In the genomic region with DNA sequence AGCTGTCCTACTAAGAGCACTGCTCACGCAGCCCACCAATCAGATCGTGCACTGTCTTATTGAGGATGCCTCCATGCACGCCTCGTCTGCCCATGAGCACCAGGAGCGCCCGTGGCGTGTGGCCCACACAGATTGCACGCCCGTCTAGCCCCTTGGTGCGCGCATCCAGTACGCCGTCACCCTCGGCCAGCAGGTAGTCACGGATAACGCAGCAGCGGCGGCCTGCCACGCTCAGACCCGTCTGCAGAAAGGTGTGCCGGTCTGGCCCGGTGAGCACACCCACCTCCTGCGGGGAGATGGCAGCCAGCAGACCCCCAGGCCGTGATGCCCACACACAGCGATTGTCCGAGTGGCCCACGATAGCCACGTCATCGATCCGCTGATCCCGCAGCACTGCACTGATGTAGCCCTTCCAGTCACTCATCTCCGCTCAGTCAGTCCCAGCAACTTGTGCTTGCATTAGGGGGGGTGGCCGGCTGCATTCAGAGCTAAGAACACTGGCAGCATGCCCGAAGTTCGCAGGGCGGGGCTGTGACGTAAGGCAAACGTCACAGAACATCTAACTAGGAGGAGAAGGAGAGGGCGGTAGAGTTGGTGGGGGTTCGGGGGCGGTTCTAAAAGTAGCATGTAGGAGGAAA, we compare ENCODE assay signal across 7 mouse cellular contexts. TPM values are rescaled to one million over a fixed set of nuclear protein-coding genes. Genes with fewer than 3 reads are reported as not detected.
DNase-seq lines count a peak whose midpoint lies in the region; ATAC-seq lines count a peak whose summit lies in the region.

Gene Pfn3 (minus strand): TSS at position 490 of the 638 bp plus-strand sequence.

- no peak within 1 kb of the TSS for H3K27ac ChIP-seq in heart, embryonic 13.5 days (replicated peaks)
- no peak within 1 kb of the TSS for H3K27ac ChIP-seq in liver, embryonic 11.5 days (ENCODE audit: low read depth, low read length)
- no peak within 1 kb of the TSS for H3K27ac ChIP-seq in neural tube, embryonic 15.5 days (replicated peaks)

- DNase-seq in Muller cell, postnatal 12 days (ENCODE audit: inconsistent ontology term), result peak; percentile 37
- DNase-seq in embryo, embryonic 10 days (ENCODE audit: low spot score), result peak; percentile 73
- DNase-seq in kidney, postnatal 10 days, result peak; percentile 90
- DNase-seq in liver, embryonic 11.5 days (ENCODE audit: low spot score), result peak; percentile 58
- no peak for DNase-seq in adipocyte (ENCODE audit: low spot score)

- H3K27me3 ChIP-seq in heart, embryonic 13.5 days (replicated peaks), result peaks cover 87% of the 10 kb centered on the region
- H3K27me3 ChIP-seq in liver, embryonic 11.5 days (replicated peaks; ENCODE audit: control insufficient read depth, insufficient read depth, low read length), result peaks cover 62% of the 10 kb centered on the region
- peaks cover 30% of the 10 kb centered on the region for H3K27me3 ChIP-seq in neural tube, embryonic 15.5 days (replicated peaks)

- peak within 1 kb of the TSS; percentile 66 for H3K4me2 ChIP-seq in heart, embryonic 13.5 days
- H3K4me2 ChIP-seq in liver, embryonic 11.5 days, result peak within 1 kb of the TSS; percentile 52
- H3K4me2 ChIP-seq in neural tube, embryonic 15.5 days, result peak within 1 kb of the TSS; percentile 66

- H3K9me3 ChIP-seq in heart, embryonic 13.5 days, result no peaks in the 10 kb centered on the region
- no peaks in the 10 kb centered on the region for H3K9me3 ChIP-seq in liver, embryonic 11.5 days (ENCODE audit: control insufficient read depth, low read length)
- H3K9me3 ChIP-seq in neural tube, embryonic 15.5 days (replicated peaks), result no peaks in the 10 kb centered on the region

- 8% methylated on average over 41 of the region's 41 CpGs for WGBS in heart, embryonic 13.5 days
- WGBS in liver, embryonic 11.5 days, result 14% methylated on average over 41 of the region's 41 CpGs
- WGBS in neural tube, embryonic 15.5 days, result 4% methylated on average over 41 of the region's 41 CpGs

- peak within 1 kb of the TSS; percentile 44 for H3K4me3 ChIP-seq in heart, embryonic 13.5 days
- peak within 1 kb of the TSS; percentile 27 for H3K4me3 ChIP-seq in liver, embryonic 11.5 days (ENCODE audit: low read depth, low read length)
- H3K4me3 ChIP-seq in neural tube, embryonic 15.5 days (replicated peaks), result peak within 1 kb of the TSS; percentile 41

- no peak for ATAC-seq in heart, embryonic 13.5 days (ENCODE audit: extremely low read depth, insufficient number of reproducible peaks, low FRiP score, low TSS enrichment)
- no peak; the same call in 1 of the 2 replicates for ATAC-seq in liver, embryonic 11.5 days (replicated peaks; ENCODE audit: low FRiP score)
- ATAC-seq in neural tube, embryonic 15.5 days (ENCODE audit: low FRiP score), result peak; percentile 61; the same call in 1 of the 2 replicates

- H3K4me1 ChIP-seq in heart, embryonic 13.5 days, result peaks cover 8% of the 10 kb centered on the region
- H3K4me1 ChIP-seq in liver, embryonic 11.5 days (replicated peaks; ENCODE audit: control insufficient read depth, insufficient read depth, low read length), result no peaks in the 10 kb centered on the region; the same call in 1 of the 2 replicates
- peaks cover 16% of the 10 kb centered on the region for H3K4me1 ChIP-seq in neural tube, embryonic 15.5 days

- H3K36me3 ChIP-seq in heart, embryonic 13.5 days, result no peaks in the 10 kb centered on the region
- H3K36me3 ChIP-seq in liver, embryonic 11.5 days (ENCODE audit: control insufficient read depth, insufficient read depth, low read length), result no peaks in the 10 kb centered on the region
- no peaks in the 10 kb centered on the region for H3K36me3 ChIP-seq in neural tube, embryonic 15.5 days

- H3K9ac ChIP-seq in heart, embryonic 13.5 days, result peak within 1 kb of the TSS; percentile 70
- H3K9ac ChIP-seq in liver, embryonic 11.5 days (ENCODE audit: low read depth, low read length), result 0 out of 2 replicates have a peak within 1 kb of the TSS, but pooled peaks have one; percentile 16
- H3K9ac ChIP-seq in neural tube, embryonic 15.5 days (replicated peaks), result peak within 1 kb of the TSS; percentile 34

RNA-seq across cellular contexts. Expression of gene Pfn3, which starts in this region (rescaled TPM):
- not detected in 2 replicates for polyA plus RNA-seq in heart, embryonic 13.5 days (2015; fragmentation: Nextera tagmentation; extraction: Ambion mirVana)
- not detected in 2 replicates for polyA plus RNA-seq in liver, embryonic 11.5 days (2014; fragmentation: Nextera tagmentation; extraction: Ambion mirVana)
- 0.50 and 1.4 TPM in 2 replicates for polyA plus RNA-seq in neural tube, embryonic 15.5 days (2015; fragmentation: Nextera tagmentation; extraction: Ambion mirVana)

Comparison
In these comparisons a context has a peak if more than half of its experiments do, and no peak if none do; other contexts are left out.
1. Peak in DNase-seq, H3K4me3 ChIP-seq, H3K9ac ChIP-seq and H3K4me2 ChIP-seq in liver, embryonic 11.5 days; RNA of the gene not detected or under 1 TPM.
2. H3K9ac ChIP-seq: peak in every context shown above with its lines; median percentile 70 in heart, embryonic 13.5 days; 34 in neural tube, embryonic 15.5 days; 16 in liver, embryonic 11.5 days.